Mouse (Mus musculus) adrenal gland, postnatal 36 days (tissue): ENCODE measurements at regions not wholly inside any gene's neighbourhood (a gene's known extent, or its start where the extent isn't known, plus 50 kb on each side); places are given as distances from the start of the nearest gene placed in this dataset.

Experiments used
- DNase-seq, 2 experiments: peaks; one replicate each; pipeline ENCODE4 v3.0.0; 2021; ENCODE audit warnings: mixed read lengths in 1 of 2

GRCm38 (mm10) chr13:107177595-107177994 lies 155.7 kb upstream of the Kif2a start:
- no peak for DNase-seq

- no peak for DNase-seq
These were observed 154.0 kb upstream of the Kif2a start for GRCm38 (mm10) chr13:107175891-107176290.

GRCm38 (mm10) chr13:107168599-107169149 lies 146.7 kb upstream of the Kif2a start:
- peak; percentile 31 to 38 for DNase-seq

- no peak for DNase-seq
These were observed 146.1 kb upstream of the Kif2a start for GRCm38 (mm10) chr13:107167856-107168598.

- DNase-seq, result no peak
These were observed 129.6 kb upstream of the Kif2a start for GRCm38 (mm10) chr13:107151548-107151947.

GRCm38 (mm10) chr13:107141209-107141608 lies 119.3 kb upstream of the Kif2a start:
- no peak for DNase-seq

GRCm38 (mm10) chr13:107134125-107134524 lies 112.2 kb upstream of the Kif2a start:
- DNase-seq, result no peak

DNA sequence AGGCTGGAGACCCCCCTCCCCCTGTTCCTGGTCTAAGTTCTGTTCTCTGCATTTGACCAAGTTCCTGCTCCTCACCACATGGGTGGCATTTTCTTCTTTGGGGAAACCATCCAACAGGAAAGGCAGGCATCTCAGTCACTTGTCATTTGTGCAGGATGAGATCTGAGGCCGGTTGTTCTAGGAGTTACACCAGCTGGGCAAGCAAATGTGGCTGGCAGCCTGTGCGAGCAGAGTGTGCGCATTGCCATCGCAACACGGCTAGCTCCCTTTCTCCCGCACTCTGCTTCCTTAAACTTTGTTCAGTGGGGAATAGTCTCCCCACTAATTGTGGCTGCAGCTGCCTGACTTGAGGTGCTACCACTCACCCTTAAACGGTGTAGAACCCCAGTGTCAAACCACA lies 104.7 kb upstream of the Kif2a start:
- no peak for DNase-seq

- no peak for DNase-seq
These were observed 102.3 kb upstream of the Kif2a start for GRCm38 (mm10) chr13:107124130-107124668.

DNA sequence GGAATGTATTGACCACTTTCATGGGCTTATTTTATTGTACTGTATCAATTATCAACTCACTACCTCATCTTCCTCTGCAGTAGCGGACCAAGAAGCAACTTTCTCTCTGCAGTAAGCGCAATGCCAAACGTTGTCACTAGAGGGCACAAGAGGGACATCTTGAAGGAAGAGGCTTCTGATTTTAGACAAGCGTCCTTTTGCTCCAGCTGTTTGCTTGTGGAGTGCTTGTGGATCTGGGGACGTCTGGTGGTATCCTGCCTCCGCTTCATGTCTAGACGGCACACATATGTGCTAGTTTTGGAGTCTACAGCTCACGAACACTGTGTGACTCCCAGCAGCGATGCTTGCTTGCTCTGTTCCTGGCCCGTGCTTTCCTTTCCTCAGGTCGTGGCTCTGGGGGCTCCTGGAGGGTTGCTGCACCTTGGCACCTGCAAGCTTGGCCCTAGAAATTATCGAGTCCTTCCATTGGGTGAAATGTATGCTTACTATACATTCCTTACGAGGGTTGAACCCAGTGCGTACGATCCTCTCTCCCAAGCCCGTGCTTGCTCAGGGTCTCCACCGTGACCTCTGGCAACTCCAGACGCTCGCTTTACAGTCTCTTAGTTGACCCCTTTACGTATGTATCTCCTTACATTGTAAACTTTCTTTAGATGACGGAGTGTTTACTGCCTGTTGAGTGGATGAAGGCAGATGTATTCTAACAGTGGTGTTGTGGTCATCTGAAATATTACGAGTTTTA lies 92.2 kb upstream of the Kif2a start:
- DNase-seq, result peak; percentile 78 to 84

GRCm38 (mm10) chr13:107108045-107108444 lies 86.1 kb upstream of the Kif2a start:
- no peak for DNase-seq

GRCm38 (mm10) chr13:107107572-107107971 lies 85.6 kb upstream of the Kif2a start:
- no peak for DNase-seq

DNA sequence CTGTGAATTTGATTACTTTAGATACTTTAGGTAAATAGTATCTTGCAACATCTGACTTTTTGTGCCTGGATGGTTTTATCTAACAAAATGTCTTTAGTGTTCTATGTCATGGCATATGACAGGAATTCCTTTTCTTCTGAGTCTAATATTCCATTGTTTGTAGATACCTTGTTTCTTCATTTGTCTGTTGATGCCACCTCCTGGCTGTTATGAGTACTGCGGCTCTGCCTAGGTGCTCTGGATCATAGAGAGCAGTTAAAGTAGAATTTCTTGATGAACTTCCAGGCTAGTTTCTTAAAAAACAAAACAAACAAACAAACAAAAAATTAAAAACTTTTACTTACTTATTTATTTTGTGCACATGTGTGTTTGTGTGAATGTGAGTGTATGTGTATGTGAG lies 83.6 kb upstream of the Kif2a start:
- DNase-seq, result peak; percentile 52 to 59

DNA sequence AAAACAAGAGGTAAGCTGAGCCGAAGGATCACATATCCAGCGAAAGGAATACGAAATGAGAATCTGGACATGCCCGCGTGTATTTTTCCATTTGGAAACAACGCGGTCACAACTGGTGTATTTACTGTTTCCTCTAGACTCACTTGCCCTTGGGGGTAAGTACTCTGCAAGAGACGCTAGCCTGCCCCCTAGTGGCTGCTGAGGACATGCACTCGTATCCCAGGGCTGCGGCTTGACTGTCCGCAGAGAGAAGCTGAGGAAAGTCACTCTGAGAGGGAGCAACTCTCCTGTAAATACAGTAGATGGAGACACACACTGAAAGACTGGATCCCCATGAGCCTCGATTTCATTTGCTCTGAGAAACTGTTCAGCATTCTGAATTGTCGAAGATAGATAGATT lies 79.7 kb upstream of the Kif2a start:
- peak; percentile 91 to 94 for DNase-seq

GRCm38 (mm10) chr13:107100852-107101325 lies 79.0 kb upstream of the Kif2a start:
- DNase-seq, result peak in 1 of 2 experiments; percentile 7

GRCm38 (mm10) chr13:107100116-107100515 lies 78.2 kb upstream of the Kif2a start:
- DNase-seq, result no peak

DNA sequence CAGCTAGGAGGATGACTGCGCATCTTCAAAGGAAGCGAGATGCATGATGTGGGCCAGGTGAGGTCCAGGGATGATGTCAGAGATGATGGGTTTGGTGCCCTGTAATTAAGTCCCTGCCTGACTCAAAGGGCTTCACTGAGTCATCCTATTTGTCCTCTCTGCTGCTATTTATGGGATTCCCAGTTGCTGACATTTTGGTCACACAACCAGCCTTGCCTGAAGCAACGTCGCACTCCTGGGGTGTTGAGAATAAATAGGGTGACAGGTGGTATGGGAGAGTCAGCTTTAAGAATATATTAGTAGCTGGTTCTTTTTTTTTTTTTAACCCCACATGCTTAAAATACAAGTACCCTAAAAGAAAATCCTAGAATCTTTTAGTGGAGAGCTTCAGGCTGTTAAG lies 75.1 kb upstream of the Kif2a start:
- DNase-seq, result no peak

GRCm38 (mm10) chr13:107094976-107095716 lies 73.2 kb upstream of the Kif2a start:
- DNase-seq, result no peak

- DNase-seq, result no peak
These were observed 72.6 kb upstream of the Kif2a start for GRCm38 (mm10) chr13:107094487-107094886.

DNA sequence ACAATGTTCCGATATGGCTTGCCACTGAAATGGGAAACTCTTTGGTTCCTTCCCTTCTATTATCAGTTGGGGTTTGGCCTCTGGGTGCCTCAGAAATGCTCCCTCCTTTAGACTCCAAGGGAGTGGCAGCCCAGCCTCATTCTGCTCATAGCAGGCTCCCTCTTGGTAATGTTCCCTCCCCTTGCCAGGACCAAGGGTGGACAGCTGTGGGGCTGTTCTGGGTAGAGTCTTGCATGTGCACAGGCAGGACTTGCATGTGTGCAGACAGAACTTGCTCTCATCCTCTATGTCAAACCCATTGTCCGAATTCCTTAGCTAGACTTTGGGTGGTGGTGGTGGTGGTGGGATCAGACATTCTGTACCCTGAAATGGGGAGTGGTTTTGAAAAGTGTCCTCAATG lies 71.8 kb upstream of the Kif2a start:
- no peak for DNase-seq

DNA sequence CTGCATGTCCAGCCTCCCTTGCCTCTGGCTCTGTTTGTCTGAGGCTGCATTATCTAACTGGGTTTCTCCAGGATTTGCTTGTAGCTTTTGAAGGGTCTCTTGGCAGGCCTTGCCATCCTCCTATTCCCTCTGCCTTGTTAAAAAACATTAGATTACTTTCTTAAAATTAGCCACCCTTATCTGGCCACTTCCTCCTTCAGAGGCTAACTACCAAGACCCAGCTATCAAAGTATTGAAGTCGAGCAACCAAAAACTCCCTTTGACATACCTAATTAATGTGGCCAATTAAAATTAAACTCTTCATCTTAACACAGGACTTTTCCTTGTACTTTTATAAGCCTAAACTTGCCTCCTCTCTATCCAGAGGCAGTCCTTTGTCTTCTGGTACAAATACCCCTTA lies 66.3 kb upstream of the Kif2a start:
- DNase-seq, result no peak

DNA sequence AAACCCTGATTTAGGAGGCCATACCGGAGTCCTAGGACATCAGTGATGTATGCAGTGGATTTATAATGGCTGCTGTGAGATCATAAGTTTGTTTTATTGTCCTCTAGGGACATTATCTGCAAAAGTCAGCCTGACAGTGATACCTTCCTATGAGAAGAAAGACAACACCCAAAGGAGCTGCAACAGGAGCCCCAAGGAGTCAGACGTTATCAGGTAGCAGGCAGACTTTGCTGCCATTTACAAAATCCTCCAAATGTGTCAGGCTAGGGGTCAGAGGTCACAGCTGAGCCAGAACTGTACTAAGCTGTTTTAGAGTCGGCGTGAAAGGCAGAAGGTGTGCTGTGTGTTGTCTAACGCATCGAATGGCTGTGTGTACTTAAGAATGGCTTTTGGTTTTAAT lies 65.4 kb upstream of the Kif2a start:
- DNase-seq, result no peak
